Mouse (Mus musculus) limb, embryonic 12.5 days (tissue): ENCODE data around the gene Hecw1. TPM values are rescaled to one million over a fixed set of nuclear protein-coding genes. Genes with fewer than 3 reads are reported as not detected.

ENCODE experiments used
- ATAC-seq: fragments of 200-750 bp; cut with Nextera tagmentation; 2 replicates; pipeline ENCODE4 v1.8.0; 2017; ENCODE audit warnings: low read depth, moderate TSS enrichment; ENCODE audit not compliant: insufficient number of reproducible peaks, insufficient read depth, low FRiP score, low TSS enrichment
- H3K27ac ChIP-seq: fragments of 300-500 bp; sonication (generic); 2 replicates; pipeline ENCODE4 v1.5.1; 2016; ENCODE audit warnings: mild to moderate bottlenecking, moderate library complexity
- H3K27me3 ChIP-seq: fragments of 300-500 bp; sonication (generic); 2 replicates; pipeline ENCODE4 v1.6.1; 2016; ENCODE audit warnings: mild to moderate bottlenecking, moderate library complexity
- H3K36me3 ChIP-seq: fragments of 300-500 bp; sonication (generic); 2 replicates; pipeline ENCODE4 v1.6.1; 2016; ENCODE audit warnings: mild to moderate bottlenecking, moderate library complexity
- H3K4me1 ChIP-seq: fragments of 300-500 bp; sonication (generic); replicated peaks from 2 replicates; pipeline ENCODE4 v1.6.1; 2016
- H3K4me2 ChIP-seq: fragments of 300-500 bp; sonication (generic); 2 replicates; pipeline ENCODE4 v1.6.1; 2016; ENCODE audit warnings: mild to moderate bottlenecking, moderate library complexity
- H3K4me3 ChIP-seq: fragments of 300-500 bp; sonication (generic); replicated peaks from 2 replicates; pipeline ENCODE4 v1.5.1; 2016; ENCODE audit warnings: mild to moderate bottlenecking
- H3K9ac ChIP-seq: fragments of 300-500 bp; sonication (generic); replicated peaks from 2 replicates; pipeline ENCODE4 v1.6.1; 2016; ENCODE audit warnings: mild to moderate bottlenecking, moderate library complexity
- H3K9me3 ChIP-seq: fragments of 300-500 bp; sonication (generic); 2 replicates; pipeline ENCODE4 v1.6.1; 2016; ENCODE audit warnings: mild to moderate bottlenecking, moderate library complexity
- WGBS: fragments of 180-500 bp; shearing (Covaris S2); methylation state at CpG from one replicate; pipeline ENCODE4 v1.1.7; 2016; 5-methylcytosine and 5-hydroxymethylcytosine counted together
- polyA plus RNA-seq: library from polyadenylated mRNA; unstranded; fragments of >200 nt; fragmentation: Nextera tagmentation; extraction: Ambion mirVana; gene quantifications from 2 replicates; pipeline ENCODE4 v1.2.1, GENCODE M21; 2016

Gene Hecw1
- 0.27 and 0.65 TPM in 2 replicates for polyA plus RNA-seq

DNA sequence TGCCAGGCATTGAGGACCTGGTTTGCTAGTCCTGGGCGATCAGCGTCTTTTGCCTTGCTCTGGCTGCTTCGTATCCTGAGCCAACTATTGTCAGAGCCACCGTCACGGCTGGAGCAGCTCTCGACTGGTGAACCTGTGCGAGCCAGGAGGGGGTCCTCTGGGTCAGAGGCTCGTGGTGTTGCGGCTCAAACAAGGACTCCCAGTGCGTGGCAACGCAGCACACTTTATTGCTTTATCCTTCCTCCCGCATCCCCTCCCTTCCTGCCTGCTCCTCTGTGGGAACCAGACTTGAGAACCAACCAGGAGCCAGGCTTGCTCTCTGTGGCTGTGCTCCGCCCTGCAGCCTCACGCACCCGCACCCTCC, at the start of gene Hecw1:
Hecw1 (minus strand) TSS at position 323 of the 364 bp plus-strand sequence.
- Histone ChIP-seq H3K4me3 (peak within 1 kb of the TSS; percentile 50), H3K9me3 (no peaks in the 10 kb centered on the region), H3K27me3 (peaks cover 51% of the 10 kb centered on the region), H3K36me3 (no peaks in the 10 kb centered on the region), H3K4me1 (no peaks in the 10 kb centered on the region; the same call in 1 of the 2 replicates), H3K9ac (peak within 1 kb of the TSS; percentile 54), H3K27ac (no peak within 1 kb of the TSS), H3K4me2 (peak within 1 kb of the TSS; percentile 90)
- WGBS: 2% methylated on average over 12 of the region's 15 CpGs
- peak; percentile 73 for ATAC-seq

DNA sequence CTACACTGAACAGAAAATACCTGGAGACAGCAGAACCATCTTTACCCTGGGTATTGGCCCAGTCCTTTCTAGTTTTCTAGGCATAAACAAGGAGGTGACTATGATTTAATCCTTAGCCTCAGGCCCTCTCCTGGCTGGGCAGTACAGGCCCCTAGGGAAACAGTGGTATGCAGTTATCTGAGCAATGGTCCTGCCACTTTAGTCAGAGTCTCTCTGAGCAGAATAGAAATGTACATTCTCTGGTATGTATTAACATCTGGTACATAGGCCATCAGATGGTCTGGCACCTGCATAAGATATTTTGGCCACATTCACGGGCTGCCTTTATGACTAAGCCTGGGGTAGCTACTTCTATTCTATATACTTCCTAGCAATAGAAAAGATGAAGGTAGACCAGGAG, 38.3 kb upstream of the Hecw1 start:
- no peak for ATAC-seq
- H3K27me3 ChIP-seq: no peaks in the 10 kb centered on the region
- no peaks in the 10 kb centered on the region for H3K36me3 ChIP-seq
- 76% methylated on average over 1 of the region's 1 CpGs for WGBS
- no peak overlapping the region for H3K4me3 ChIP-seq
- no peak overlapping the region for H3K9ac ChIP-seq
- no peak overlapping the region for H3K27ac ChIP-seq
- no peak overlapping the region for H3K4me2 ChIP-seq
- H3K4me1 ChIP-seq: no peaks in the 10 kb centered on the region
- H3K9me3 ChIP-seq: no peaks in the 10 kb centered on the region

DNA sequence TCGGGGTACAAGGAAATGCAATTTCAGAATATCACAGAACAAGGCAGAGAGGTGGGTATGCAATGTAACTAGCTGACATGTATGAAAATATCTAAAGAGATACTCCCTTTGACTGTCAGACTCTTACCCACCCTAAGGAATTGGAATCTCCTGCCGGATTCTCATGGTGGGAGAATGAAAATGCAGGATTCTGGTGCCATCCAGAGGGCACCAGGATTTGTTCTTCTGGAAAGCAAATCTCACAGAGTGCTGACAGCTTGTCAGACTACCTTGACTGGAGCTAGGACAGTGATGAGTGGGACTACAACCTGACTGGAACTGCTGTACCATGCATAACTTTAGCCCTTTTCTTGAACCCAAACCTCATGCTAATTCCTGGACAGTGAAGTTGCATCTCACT, 29.6 kb upstream of the Hecw1 start:
- Histone ChIP-seq H3K4me2 (no peak overlapping the region), H3K27me3 (no peaks in the 10 kb centered on the region), H3K27ac (no peak overlapping the region), H3K4me3 (no peak overlapping the region), H3K9me3 (no peaks in the 10 kb centered on the region), H3K4me1 (no peaks in the 10 kb centered on the region), H3K36me3 (no peaks in the 10 kb centered on the region), H3K9ac (no peak overlapping the region)
- 78% methylated on average over 2 of the region's 2 CpGs for WGBS
- no peak for ATAC-seq

DNA sequence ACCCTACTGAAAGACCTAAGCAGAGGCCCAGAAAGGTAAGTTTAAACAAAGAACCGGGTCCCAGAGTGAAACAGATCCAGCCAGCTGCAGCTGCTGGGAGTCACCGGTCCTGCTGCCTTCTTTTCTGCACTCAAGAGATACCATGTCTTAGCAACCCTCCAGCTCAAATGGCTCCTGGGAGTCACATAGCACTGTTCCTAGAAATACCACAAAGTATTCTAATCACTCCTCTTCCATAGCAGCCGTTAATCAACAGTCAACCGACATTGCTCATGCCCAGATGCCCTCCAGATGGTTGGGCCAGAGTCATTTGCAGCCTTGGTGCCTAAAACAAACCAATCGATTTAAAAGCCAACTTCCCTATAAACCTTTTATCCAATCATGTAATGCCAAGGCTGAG, 19.8 kb upstream of the Hecw1 start:
- H3K4me2 ChIP-seq: no peak overlapping the region
- no peaks in the 10 kb centered on the region for H3K4me1 ChIP-seq
- H3K4me3 ChIP-seq: no peak overlapping the region
- H3K9ac ChIP-seq: no peak overlapping the region
- H3K27me3 ChIP-seq: no peaks in the 10 kb centered on the region
- no peaks in the 10 kb centered on the region for H3K36me3 ChIP-seq
- no peaks in the 10 kb centered on the region for H3K9me3 ChIP-seq
- WGBS: 74% methylated on average over 5 of the region's 5 CpGs
- no peak for ATAC-seq
- H3K27ac ChIP-seq: no peak overlapping the region

DNA sequence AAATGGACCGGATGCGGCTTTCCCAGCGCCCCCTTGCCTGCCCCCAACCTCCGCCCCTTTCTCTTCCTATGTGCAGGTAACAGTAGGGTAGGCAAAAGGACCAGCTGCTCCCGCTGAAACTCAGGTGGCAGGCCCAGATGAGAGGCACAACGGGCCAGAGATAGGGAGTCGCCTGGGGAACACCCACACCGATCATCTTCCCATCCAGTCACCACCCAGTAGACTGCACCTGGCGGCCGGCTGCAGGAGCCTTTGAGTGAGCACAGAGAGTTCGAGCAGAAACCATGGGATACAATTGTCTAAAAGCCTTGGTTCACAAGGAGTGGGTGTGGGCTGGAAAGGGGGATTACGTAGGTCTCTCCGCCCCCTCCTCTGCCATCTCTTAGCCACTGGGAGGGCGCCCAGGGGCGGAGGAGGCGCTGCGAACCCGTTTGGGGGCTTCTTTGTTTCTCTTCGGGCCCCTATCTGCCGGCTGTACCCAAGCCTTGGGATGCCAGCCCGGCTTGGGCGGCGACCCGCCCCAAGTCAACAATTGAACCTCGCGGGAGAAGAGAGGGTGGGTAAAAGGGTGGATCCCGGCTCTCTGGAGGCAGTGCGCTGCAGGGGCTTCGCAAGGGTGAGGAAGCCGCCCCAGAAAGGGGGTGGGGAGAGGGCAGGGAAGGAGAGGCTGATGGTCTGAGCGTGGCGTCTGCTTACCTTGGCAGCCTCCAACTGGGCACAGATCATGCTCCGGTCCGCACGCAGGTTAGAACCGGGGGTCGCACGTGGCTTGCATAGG, 711 bp downstream of the Hecw1 start:
- Histone ChIP-seq H3K4me3 (peak overlapping the region; percentile 50), H3K4me2 (peak overlapping the region; percentile 90), H3K27ac (no peak overlapping the region), H3K9me3 (no peaks in the 10 kb centered on the region), H3K4me1 (no peaks in the 10 kb centered on the region; the same call in 1 of the 2 replicates), H3K9ac (peak overlapping the region; percentile 54), H3K27me3 (peaks cover 51% of the 10 kb centered on the region), H3K36me3 (no peaks in the 10 kb centered on the region)
- peak; percentile 81 for ATAC-seq
- 3% methylated on average over 38 of the region's 38 CpGs for WGBS

DNA sequence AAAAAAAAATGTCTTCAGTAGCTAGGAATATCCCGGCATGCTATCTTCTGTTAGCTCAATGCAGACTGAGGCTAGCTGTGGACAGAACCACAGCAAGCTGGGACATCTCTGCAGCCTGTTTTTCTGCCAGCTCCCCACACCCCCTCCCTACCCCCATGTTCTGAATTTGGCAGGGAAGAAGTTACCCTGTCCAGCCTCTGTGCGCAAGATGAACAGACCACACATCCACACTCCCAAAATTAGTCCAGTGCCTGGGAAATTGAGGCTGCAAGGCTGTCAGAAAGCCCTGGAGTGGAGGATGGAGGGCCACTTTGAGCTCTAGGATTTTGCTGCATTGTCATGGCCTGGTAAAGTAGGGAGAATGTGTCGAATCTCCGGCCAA, 1.3 kb downstream of the Hecw1 start:
- no peak for ATAC-seq
- Histone ChIP-seq H3K27ac (no peak overlapping the region), H3K4me2 (peak overlapping the region; percentile 90), H3K36me3 (no peaks in the 10 kb centered on the region), H3K4me3 (peak overlapping the region; percentile 50), H3K27me3 (peaks cover 51% of the 10 kb centered on the region), H3K9me3 (no peaks in the 10 kb centered on the region), H3K9ac (no peak overlapping the region), H3K4me1 (no peaks in the 10 kb centered on the region; the same call in 1 of the 2 replicates)
- WGBS: 39% methylated on average over 4 of the region's 4 CpGs

DNA sequence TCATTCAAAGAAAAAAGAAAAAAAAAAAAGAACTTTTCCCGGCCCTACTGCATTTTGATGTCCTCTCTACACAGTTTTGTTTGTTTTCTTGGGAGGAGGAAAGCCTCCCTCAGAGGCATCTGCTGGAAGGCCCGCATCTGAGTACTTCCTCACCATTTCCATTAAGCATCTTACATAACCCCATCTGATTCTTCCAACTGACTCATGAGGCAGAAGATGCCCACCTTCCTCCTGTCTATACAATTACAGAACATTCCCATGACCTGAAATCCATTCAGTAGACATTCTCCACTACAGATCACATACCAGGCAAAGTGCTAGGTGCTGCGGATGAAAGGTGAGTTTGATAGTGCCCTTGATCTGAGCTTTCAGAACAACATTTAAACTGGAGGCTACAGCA, 3.4 kb downstream of the Hecw1 start:
- Histone ChIP-seq H3K4me2 (no peak overlapping the region), H3K36me3 (no peaks in the 10 kb centered on the region), H3K27me3 (peaks cover 45% of the 10 kb centered on the region), H3K9me3 (no peaks in the 10 kb centered on the region), H3K4me1 (no peaks in the 10 kb centered on the region; the same call in 1 of the 2 replicates), H3K27ac (no peak overlapping the region), H3K9ac (no peak overlapping the region), H3K4me3 (no peak overlapping the region)
- no peak for ATAC-seq
- 87% methylated on average over 3 of the region's 3 CpGs for WGBS

DNA sequence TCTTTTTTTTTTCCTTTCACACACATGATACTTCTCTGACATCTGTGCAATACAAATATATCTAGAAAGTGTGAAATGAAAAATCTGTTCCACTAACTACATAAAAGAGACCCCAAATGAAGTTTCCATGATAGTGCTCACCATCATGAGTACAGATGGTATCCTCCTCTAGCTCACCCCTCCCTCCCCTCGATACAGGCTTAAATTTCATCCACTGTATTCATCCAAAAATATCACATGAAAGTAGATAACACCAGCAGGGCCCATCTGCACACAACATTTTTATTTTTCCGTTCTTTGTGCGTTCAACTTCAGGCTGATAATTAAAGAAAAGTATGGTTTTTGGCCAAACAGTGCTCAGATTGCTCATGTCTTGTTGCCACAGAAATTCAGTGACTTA, 5.5 kb downstream of the Hecw1 start:
- no peak overlapping the region for H3K9ac ChIP-seq
- no peak overlapping the region for H3K27ac ChIP-seq
- 85% methylated on average over 3 of the region's 3 CpGs for WGBS
- H3K27me3 ChIP-seq: peaks cover 28% of the 10 kb centered on the region
- no peak overlapping the region for H3K4me2 ChIP-seq
- H3K4me3 ChIP-seq: no peak overlapping the region
- no peak for ATAC-seq
- no peaks in the 10 kb centered on the region for H3K9me3 ChIP-seq
- no peaks in the 10 kb centered on the region for H3K36me3 ChIP-seq
- no peaks in the 10 kb centered on the region; the same call in 1 of the 2 replicates for H3K4me1 ChIP-seq

DNA sequence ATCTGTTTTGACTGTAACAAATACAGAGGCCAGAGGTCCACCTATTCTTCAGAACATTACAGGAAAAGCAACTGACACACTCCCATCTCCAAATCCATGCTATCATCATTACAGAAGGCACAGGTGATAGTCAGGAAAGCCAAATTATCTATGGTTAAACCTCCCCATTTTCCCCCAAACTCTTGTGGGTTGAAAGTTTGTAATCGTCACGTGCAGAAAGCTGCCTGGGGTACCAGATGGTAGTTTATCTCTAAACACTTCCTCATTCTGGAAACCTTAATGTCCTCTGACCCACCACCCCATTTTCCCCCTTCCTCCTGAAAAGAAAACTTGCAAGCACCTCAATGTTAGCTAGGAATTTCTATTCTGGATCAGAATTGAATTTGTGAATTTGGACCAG, 7.9 kb downstream of the Hecw1 start:
- no peak overlapping the region for H3K4me3 ChIP-seq
- no peak overlapping the region for H3K27ac ChIP-seq
- peaks cover 5% of the 10 kb centered on the region; the same call in 1 of the 2 replicates for H3K27me3 ChIP-seq
- ATAC-seq: no peak
- no peak overlapping the region for H3K9ac ChIP-seq
- no peaks in the 10 kb centered on the region for H3K9me3 ChIP-seq
- no peak overlapping the region for H3K4me2 ChIP-seq
- no peaks in the 10 kb centered on the region for H3K4me1 ChIP-seq
- no peaks in the 10 kb centered on the region for H3K36me3 ChIP-seq
- 75% methylated on average over 2 of the region's 2 CpGs for WGBS

DNA sequence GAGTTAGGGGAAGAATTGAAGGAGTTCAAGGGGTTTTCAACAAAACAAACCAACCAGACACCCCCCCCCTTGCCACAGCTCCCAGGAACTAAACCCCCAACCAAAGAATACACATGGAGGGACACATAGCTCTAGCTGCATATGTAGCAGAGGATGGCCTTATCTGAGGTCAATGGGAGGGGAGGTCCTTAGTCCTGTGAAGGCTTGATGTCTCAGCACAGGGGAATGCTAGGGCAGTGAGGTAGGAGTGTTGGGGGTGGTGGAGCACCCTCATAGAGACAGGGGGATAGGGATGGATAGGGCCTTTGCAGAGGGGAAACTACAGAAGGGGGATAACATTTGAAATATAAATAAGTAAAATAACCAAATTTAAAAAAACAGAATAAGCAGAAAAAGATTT, 9.1 kb downstream of the Hecw1 start:
- ATAC-seq: no peak
- H3K27ac ChIP-seq: no peak overlapping the region
- no peak overlapping the region for H3K4me3 ChIP-seq
- no peak overlapping the region for H3K9ac ChIP-seq
- no peak overlapping the region for H3K4me2 ChIP-seq
- H3K27me3 ChIP-seq: no peaks in the 10 kb centered on the region
- no peaks in the 10 kb centered on the region for H3K9me3 ChIP-seq
- no peaks in the 10 kb centered on the region for H3K36me3 ChIP-seq
- H3K4me1 ChIP-seq: no peaks in the 10 kb centered on the region

DNA sequence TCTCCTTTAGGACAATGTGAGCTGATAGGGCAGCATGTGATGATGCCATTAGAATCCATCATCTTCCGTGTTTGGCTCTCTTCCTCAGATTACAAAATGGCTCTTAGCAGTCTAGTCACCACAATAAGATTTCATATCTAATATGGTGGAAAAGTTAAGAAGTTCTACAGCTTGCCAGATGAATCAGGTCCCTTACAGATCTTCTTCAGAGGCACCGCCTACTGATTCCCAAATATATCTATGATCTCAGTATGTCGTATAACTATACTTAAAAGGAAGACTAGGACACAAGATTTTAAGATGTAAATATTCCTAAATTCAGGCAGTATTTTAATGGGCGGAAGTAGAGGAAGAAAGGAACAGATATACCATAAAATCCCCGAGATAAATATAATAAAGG, 16.3 kb downstream of the Hecw1 start:
- 0 out of 2 replicates have a peak, but pooled peaks cover 3% of the 10 kb centered on the region for H3K9me3 ChIP-seq
- no peaks in the 10 kb centered on the region for H3K36me3 ChIP-seq
- WGBS: 88% methylated on average over 5 of the region's 5 CpGs
- no peak overlapping the region for H3K4me3 ChIP-seq
- no peak for ATAC-seq
- H3K4me1 ChIP-seq: no peaks in the 10 kb centered on the region
- H3K9ac ChIP-seq: no peak overlapping the region
- no peak overlapping the region for H3K4me2 ChIP-seq
- no peaks in the 10 kb centered on the region for H3K27me3 ChIP-seq
- H3K27ac ChIP-seq: no peak overlapping the region

DNA sequence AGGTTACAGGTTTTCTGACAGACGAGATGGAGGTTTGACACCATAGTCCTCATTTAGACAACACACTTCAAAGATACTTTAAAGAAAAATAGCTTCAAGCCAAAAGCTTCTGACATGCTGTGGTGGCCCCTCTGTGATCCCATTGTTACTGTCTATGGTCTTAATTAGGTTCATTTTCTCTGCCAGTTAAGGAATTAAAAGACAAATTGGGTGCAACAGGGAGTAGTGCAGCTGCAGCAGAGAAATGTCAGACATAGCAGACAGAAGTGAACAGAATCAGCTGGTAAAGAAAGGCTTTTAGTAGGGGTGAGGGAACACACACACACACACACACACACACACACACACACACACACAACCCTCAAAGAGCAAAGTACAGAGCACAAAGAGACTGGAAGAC, 22.8 kb downstream of the Hecw1 start:
- no peak for ATAC-seq
- whole genome bisulfite sequencing: 53% methylated on average over 1 of the region's 1 CpGs
- H3K4me3 ChIP-seq: no peak overlapping the region
- no peak overlapping the region for H3K9ac ChIP-seq
- H3K27ac ChIP-seq: no peak overlapping the region
- H3K9me3 ChIP-seq: no peaks in the 10 kb centered on the region
- H3K36me3 ChIP-seq: no peaks in the 10 kb centered on the region
- H3K4me2 ChIP-seq: no peak overlapping the region
- no peaks in the 10 kb centered on the region for H3K27me3 ChIP-seq
- H3K4me1 ChIP-seq: no peaks in the 10 kb centered on the region
